ENCODE assay signal across 9 mouse cellular contexts in the genomic region with DNA sequence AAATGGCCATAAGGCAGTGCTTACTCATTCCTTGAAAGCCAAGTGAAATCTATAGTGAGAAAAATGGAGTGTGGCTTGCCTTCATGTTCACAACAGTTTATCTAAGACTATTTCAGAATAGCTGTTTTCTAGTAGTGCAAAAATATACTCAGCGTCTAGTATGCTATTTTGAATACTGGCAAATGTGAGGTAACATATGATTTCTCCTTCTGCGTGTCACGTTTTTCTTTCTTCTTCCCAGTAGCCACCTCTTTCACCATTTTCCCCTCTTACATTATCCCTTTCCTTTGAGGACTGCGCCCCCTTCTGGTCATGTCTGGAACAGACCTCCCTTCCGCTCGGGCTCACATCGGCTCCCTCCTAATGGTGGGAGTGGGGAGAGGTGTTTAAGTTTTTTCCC. TPM values are rescaled to one million over a fixed set of nuclear protein-coding genes. Genes with fewer than 3 reads are reported as not detected.
A peak's percentile ranks its signal among the peaks of the same experiment; 100 is the strongest.
DNase-seq lines count a peak whose midpoint lies in the region; ATAC-seq and TF ChIP-seq lines count a peak whose summit lies in the region.
"Had no signal": no experiment of that assay in that cellular context is flagged by ENCODE, and none has a peak within 500 bp of the region (broad histone marks: within the 10 kb centered on the region; RNA-seq: fewer than 3 reads in every experiment).

No protein-coding gene starts in this region.

- H3K4me3 ChIP-seq in MEL (ENCODE audit: control insufficient read depth in 1 of 2, insufficient read depth in 1 of 2, low read depth in 2 of 2, low read length in 2 of 2): no peak overlapping the region
- peak overlapping the region; percentile 47 for H3K4me3 ChIP-seq in forebrain, embryonic 13.5 days
- peak overlapping the region; percentile 44 for H3K4me3 ChIP-seq in hindbrain, embryonic 12.5 days
- H3K4me3 ChIP-seq: liver, embryonic 15.5 days had no signal

- H3K9ac ChIP-seq in MEL (ENCODE audit: control insufficient read depth, low read depth, low read length, poor library complexity, severe bottlenecking): peak overlapping the region; percentile 44
- peak overlapping the region; percentile 78 for H3K9ac ChIP-seq in forebrain, embryonic 13.5 days
- peak overlapping the region; percentile 49; the same call in 1 of the 2 replicates for H3K9ac ChIP-seq in hindbrain, embryonic 12.5 days
- H3K9ac ChIP-seq: liver, embryonic 15.5 days had no signal

- no peak; a peak in 1 of 4 replicates for TF ChIP-seq POLR2A in MEL (IDR thresholded peaks at IDR 0.05; ENCODE audit: control insufficient read depth in 1 of 2, insufficient read depth in 1 of 2, low read depth in 1 of 2, low read length in 2 of 2, poor library complexity in 1 of 2)

- peak; percentile 87 for DNase-seq in MEL (ENCODE audit: low read depth, low spot score)
- DNase-seq in c-Kit-positive CD71-positive TER-119-negative erythroid progenitor cells, embryonic 14.5 days (ENCODE audit: low read depth): peak; percentile 76
- peak; percentile 98 to 99 for DNase-seq in layer of hippocampus, postnatal 10 days (ENCODE audit: low spot score in 2 of 2)
- DNase-seq in lung, postnatal 36 days: peak; percentile 87
- DNase-seq in retina, postnatal 1 day: peak; percentile 88
- peak; percentile 78 to 84 for DNase-seq in thymus, postnatal 36 days

- peak; percentile 81 for ATAC-seq in forebrain, embryonic 13.5 days
- ATAC-seq in hindbrain, embryonic 12.5 days (ENCODE audit: low FRiP score): peak; percentile 77; the same call in 1 of the 2 replicates

- TF ChIP-seq CTCF in MEL (IDR thresholded peaks at IDR 0.05 in 2 of 3, conservative IDR thresholded peaks at IDR 0.05 in 1 of 3; ENCODE audit: control insufficient read depth in 1 of 3, insufficient read depth in 1 of 3, low read depth in 2 of 3, low read length in 3 of 3, poor library complexity in 1 of 3, severe bottlenecking in 1 of 3): peak; percentile 80 to 97 (median 90)

- no peaks in the 10 kb centered on the region for H3K4me1 ChIP-seq in MEL (ENCODE audit: control insufficient read depth in 1 of 2, insufficient read depth in 2 of 2, low read length in 2 of 2)
- peaks cover 14% of the 10 kb centered on the region for H3K4me1 ChIP-seq in forebrain, embryonic 13.5 days
- H3K4me1 ChIP-seq in hindbrain, embryonic 12.5 days: peaks cover 6% of the 10 kb centered on the region

- H3K27me3 ChIP-seq in MEL (ENCODE audit: control insufficient read depth in 1 of 2, insufficient read depth in 2 of 2, low read length in 2 of 2): no peaks in the 10 kb centered on the region
- no peaks in the 10 kb centered on the region for H3K27me3 ChIP-seq in forebrain, embryonic 13.5 days
- no peaks in the 10 kb centered on the region for H3K27me3 ChIP-seq in hindbrain, embryonic 12.5 days

- H3K79me2 ChIP-seq in MEL (ENCODE audit: control insufficient read depth, insufficient read depth, low read length, poor library complexity): no peaks in the 10 kb centered on the region

- H3K36me3 ChIP-seq in MEL (ENCODE audit: control insufficient read depth in 1 of 2, insufficient read depth in 2 of 2, low read length in 2 of 2): peaks cover 0 to 1% of the 10 kb centered on the region in 2 experiments; a peak in 2 of 4 replicates
- H3K36me3 ChIP-seq in forebrain, embryonic 13.5 days (ENCODE audit: poor library complexity, severe bottlenecking): peaks cover 59% of the 10 kb centered on the region
- H3K36me3 ChIP-seq in hindbrain, embryonic 12.5 days: peaks cover 64% of the 10 kb centered on the region

- no peak overlapping the region for H3K27ac ChIP-seq in MEL (ENCODE audit: control insufficient read depth, low read depth, low read length)
- H3K27ac ChIP-seq in forebrain, embryonic 13.5 days: peak overlapping the region; percentile 68
- peak overlapping the region; percentile 84 for H3K27ac ChIP-seq in hindbrain, embryonic 12.5 days
- H3K27ac ChIP-seq: liver, embryonic 15.5 days had no signal

- H3K9me3 ChIP-seq in MEL (replicated peaks; ENCODE audit: insufficient read depth, low read length): no peaks in the 10 kb centered on the region
- peaks cover 17% of the 10 kb centered on the region for H3K9me3 ChIP-seq in forebrain, embryonic 13.5 days (replicated peaks)
- H3K9me3 ChIP-seq in hindbrain, embryonic 12.5 days (replicated peaks): peaks cover 17% of the 10 kb centered on the region
- H3K9me3 ChIP-seq: liver, embryonic 15.5 days had no signal

- peak; percentile 99 for TF ChIP-seq RAD21 in MEL (IDR thresholded peaks at IDR 0.05; ENCODE audit: low read depth, low read length)

- WGBS in forebrain, embryonic 13.5 days: 5% methylated on average over 7 of the region's 7 CpGs
- 13% methylated on average over 7 of the region's 7 CpGs for WGBS in hindbrain, embryonic 12.5 days

- peak overlapping the region; percentile 61 for H3K4me2 ChIP-seq in forebrain, embryonic 13.5 days
- peak overlapping the region; percentile 51 for H3K4me2 ChIP-seq in hindbrain, embryonic 12.5 days (replicated peaks)
- H3K4me2 ChIP-seq: liver, embryonic 15.5 days had no signal

- no peak for TF ChIP-seq EP300 in MEL (IDR thresholded peaks at IDR 0.05; ENCODE audit: low read depth in 1 of 2, low read length in 2 of 2)

TF ChIP-seq in MEL, 35 proteins besides CTCF, POLR2A, EP300 and RAD21:
- no peak for TF ChIP-seq USF2 (IDR thresholded peaks at IDR 0.05; ENCODE audit: borderline replicate concordance in 1 of 2, insufficient read depth in 1 of 2, low read depth in 1 of 2, low read length in 2 of 2)
- no peak for TF ChIP-seq ETS1 (IDR thresholded peaks at IDR 0.05; ENCODE audit: low read depth, low read length)
- peak; percentile 92 for TF ChIP-seq BHLHE40 (IDR thresholded peaks at IDR 0.05; ENCODE audit: borderline replicate concordance, low read depth, low read length)
- TF ChIP-seq MXI1 (IDR thresholded peaks at IDR 0.05; ENCODE audit: low read depth, low read length): peak; percentile 83
- TF ChIP-seq ZMIZ1 (IDR thresholded peaks at IDR 0.05; ENCODE audit: low read depth, low read length): peak; percentile 20; the same call in 1 of the 2 replicates
- peak; percentile 97 for TF ChIP-seq ZC3H11A (IDR thresholded peaks at IDR 0.05; ENCODE audit: low read depth, low read length)
- TF ChIP-seq SMC3 (IDR thresholded peaks at IDR 0.05; ENCODE audit: low read depth, low read length): peak; percentile 96
- TF ChIP-seq MAX (IDR thresholded peaks at IDR 0.05; ENCODE audit: low read length): peak; percentile 61
- peak; percentile 74 for TF ChIP-seq SIN3A (IDR thresholded peaks at IDR 0.05; ENCODE audit: low read length)
- TF ChIP-seq MAZ (IDR thresholded peaks at IDR 0.05; ENCODE audit: low read depth, low read length): peak; percentile 27; the same call in 1 of the 2 replicates
- TF ChIP-seq MYC (IDR thresholded peaks at IDR 0.05; ENCODE audit: low read depth, low read length): peak; percentile 92; the same call in 1 of the 2 replicates
- no peak for TF ChIP-seq GATA1 (IDR thresholded peaks at IDR 0.05; ENCODE audit: low read depth, low read length)
- TF ChIP-seq MYB (IDR thresholded peaks at IDR 0.05; ENCODE audit: low read depth, low read length): no peak

RNA-seq across cellular contexts. Expression of a gene that starts 50.2 kb away (rescaled TPM):
- 44.6 and 49.3 TPM in 2 replicates for total RNA-seq in MEL (2012; rRNA removed)
- 10 to 100 TPM in 1 of 2 experiments, not detected in 1; 91.1 TPM for polyA plus RNA-seq in MEL (2012; ENCODE audit: insufficient read depth in 1 of 2, insufficient read length in 2 of 2, low read depth in 1 of 2, low replicate concordance in 2 of 2, missing spikeins in 1 of 2)
- 66.8 and 69.2 TPM in 2 replicates for polyA plus RNA-seq in forebrain, embryonic 13.5 days (2015; fragmentation: Nextera tagmentation; extraction: Ambion mirVana)
- polyA plus RNA-seq in hindbrain, embryonic 12.5 days (2016; fragmentation: Nextera tagmentation; extraction: Ambion mirVana): 68.9 and 70.4 TPM in 2 replicates
- 10 to 100 TPM; 32.5 to 32.7 TPM for total RNA-seq in layer of hippocampus, postnatal 10 days (2021)

RNA-seq across cellular contexts. Expression of a gene that starts 54.7 kb away (rescaled TPM):
- 20.7 and 21.2 TPM in 2 replicates for total RNA-seq in MEL (2012; rRNA removed)
- polyA plus RNA-seq in MEL (2012; ENCODE audit: insufficient read depth in 1 of 2, insufficient read length in 2 of 2, low read depth in 1 of 2, low replicate concordance in 2 of 2, missing spikeins in 1 of 2): 10 to 100 TPM in 1 of 2 experiments, not detected in 1; 43.7 TPM
- 40.1 and 41.9 TPM in 2 replicates for polyA plus RNA-seq in forebrain, embryonic 13.5 days (2015; fragmentation: Nextera tagmentation; extraction: Ambion mirVana)
- polyA plus RNA-seq in hindbrain, embryonic 12.5 days (2016; fragmentation: Nextera tagmentation; extraction: Ambion mirVana): 43.9 and 44.3 TPM in 2 replicates
- 10 to 100 TPM; 34.7 to 37.1 TPM for total RNA-seq in layer of hippocampus, postnatal 10 days (2021)

Comparison
In these comparisons a context has a peak if more than half of its experiments do, and no peak if none do; other contexts are left out.
1. H3K4me3 ChIP-seq: peak in forebrain, embryonic 13.5 days (single experiment) and hindbrain, embryonic 12.5 days (single experiment); none in MEL (0 of 2).
2. Peak in every context shown above with its lines, with median percentiles within 50 percentile points of each other: DNase-seq and H3K9ac ChIP-seq.